Mouse (Mus musculus) splenic B cell, adult 2 months (primary cell): ENCODE data around the gene Abcc1.

Experiments used
- DNase-seq: peaks from one replicate; pipeline ENCODE4 v3.0.0-alpha.2; 2011; ENCODE audit warnings: low read depth, low spot score
- H3K27me3 ChIP-seq: 2 replicates; pipeline ENCODE4 v1.6.1; 2012; ENCODE audit warnings: mild to moderate bottlenecking, low read length, moderate library complexity, mixed read lengths; ENCODE audit not compliant: control insufficient read depth, poor library complexity, insufficient read depth, severe bottlenecking
- H3K36me3 ChIP-seq: 2 replicates; pipeline ENCODE4 v1.6.1; 2012; ENCODE audit warnings: mild to moderate bottlenecking, low read length, moderate library complexity, mixed read lengths; ENCODE audit not compliant: control insufficient read depth, poor library complexity, insufficient read depth, severe bottlenecking

Gene Abcc1

DNA sequence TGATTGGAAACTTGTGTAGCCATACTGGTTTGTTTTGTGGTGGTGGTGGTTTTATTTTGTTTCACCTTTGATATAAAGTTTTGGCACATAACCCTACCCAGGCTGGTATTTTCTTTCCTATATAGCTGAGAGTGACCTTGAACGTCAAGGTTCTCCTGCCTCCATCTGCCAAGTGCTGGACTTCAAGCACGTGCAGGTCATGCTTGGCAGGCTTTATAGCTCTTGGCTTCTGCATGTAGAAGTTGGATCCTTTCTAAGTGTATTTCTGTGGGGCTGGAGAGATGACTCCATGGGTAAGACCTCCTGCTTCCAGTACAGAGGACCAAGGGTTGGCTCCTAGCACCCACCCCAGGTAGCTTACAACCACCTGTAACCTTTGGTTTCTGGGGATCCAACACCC is 47.8 kb downstream of the Abcc1 start:
- no peak for DNase-seq
- no peaks in the 10 kb centered on the region for H3K27me3 ChIP-seq
- H3K36me3 ChIP-seq, result peaks cover 8% of the 10 kb centered on the region

- DNase-seq, result no peak
- H3K27me3 ChIP-seq, result no peaks in the 10 kb centered on the region
- peaks cover 8% of the 10 kb centered on the region for H3K36me3 ChIP-seq
Measured at GRCm38 (mm10) chr16:14409776-14410175, 48.4 kb downstream of the Abcc1 start.

GRCm38 (mm10) chr16:14410611-14411010 is 49.3 kb downstream of the Abcc1 start:
- no peak for DNase-seq
- H3K27me3 ChIP-seq, result no peaks in the 10 kb centered on the region
- peaks cover 8% of the 10 kb centered on the region for H3K36me3 ChIP-seq

DNA sequence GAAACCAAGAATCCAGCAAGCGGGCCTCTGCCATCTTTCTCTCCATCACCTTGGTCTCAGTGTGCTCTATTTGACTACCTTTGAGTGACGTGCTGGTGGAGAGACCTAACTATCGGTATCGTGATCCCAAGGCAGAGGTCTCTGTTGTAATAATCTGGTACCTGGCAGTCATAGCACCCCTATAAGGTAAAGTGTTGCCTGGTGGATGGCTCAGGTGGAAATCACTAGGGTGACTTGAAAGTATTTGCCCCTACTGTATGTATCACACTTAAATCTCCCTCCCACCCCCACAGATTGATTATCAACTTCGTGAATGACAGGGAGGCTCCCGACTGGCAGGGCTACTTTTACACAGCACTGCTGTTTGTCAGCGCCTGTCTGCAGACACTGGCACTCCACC is 49.8 kb downstream of the Abcc1 start:
- Histone ChIP-seq H3K27me3 (no peaks in the 10 kb centered on the region), H3K36me3 (peaks cover 7% of the 10 kb centered on the region)
- DNase-seq, result no peak

DNA sequence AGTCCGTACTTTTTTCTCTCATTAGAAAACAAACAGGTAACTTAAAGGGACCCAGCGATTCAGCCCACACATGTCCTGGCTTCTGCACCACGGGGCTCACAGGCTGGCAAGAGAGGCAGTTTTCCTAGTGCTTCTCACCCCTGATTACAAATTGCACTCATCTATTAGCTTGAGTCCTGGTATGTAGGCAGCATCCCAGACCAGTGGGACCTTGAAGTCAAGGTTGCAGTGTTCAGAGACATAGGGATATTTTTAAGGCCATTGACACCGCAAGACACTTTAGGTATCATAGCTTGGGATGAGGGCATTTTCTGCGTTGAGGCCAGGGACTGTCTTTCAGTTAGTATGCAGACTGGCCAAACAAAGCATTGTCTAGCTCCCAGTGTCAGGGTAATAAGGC is 51.2 kb downstream of the Abcc1 start:
- no peak for DNase-seq
- H3K27me3 ChIP-seq, result no peaks in the 10 kb centered on the region
- peaks cover 4% of the 10 kb centered on the region; the same call in 1 of the 2 replicates for H3K36me3 ChIP-seq

DNA sequence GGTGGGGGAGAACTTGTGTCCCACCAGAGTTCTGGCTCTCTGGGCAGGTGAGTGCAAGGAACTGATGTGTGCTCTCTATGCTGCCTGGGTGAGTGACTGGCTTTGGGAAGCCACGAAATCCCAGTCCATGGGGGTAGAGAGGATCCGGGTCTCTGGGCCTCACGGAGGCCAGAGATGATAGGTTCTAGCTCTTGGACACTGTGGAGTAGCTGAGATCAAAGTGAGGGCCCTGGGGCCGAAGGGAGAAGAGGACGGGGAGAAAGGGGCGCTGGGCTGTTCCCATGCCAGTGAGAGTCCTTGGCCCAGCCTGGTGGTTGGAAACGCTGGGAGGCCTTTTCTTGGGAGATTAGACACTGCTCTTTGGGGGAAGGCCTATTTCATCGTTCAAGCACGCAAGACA is 53.8 kb downstream of the Abcc1 start:
- no peak for DNase-seq
- H3K27me3 ChIP-seq, result no peaks in the 10 kb centered on the region
- peaks cover 4% of the 10 kb centered on the region; the same call in 1 of the 2 replicates for H3K36me3 ChIP-seq

- H3K27me3 ChIP-seq, result no peaks in the 10 kb centered on the region
- no peak for DNase-seq
- peaks cover 4% of the 10 kb centered on the region; the same call in 1 of the 2 replicates for H3K36me3 ChIP-seq
Measured at GRCm38 (mm10) chr16:14416957-14417618, 55.7 kb downstream of the Abcc1 start.

GRCm38 (mm10) chr16:14420496-14421132 is 59.3 kb downstream of the Abcc1 start:
- Histone ChIP-seq H3K36me3 (no peaks in the 10 kb centered on the region), H3K27me3 (no peaks in the 10 kb centered on the region)
- no peak for DNase-seq

DNA sequence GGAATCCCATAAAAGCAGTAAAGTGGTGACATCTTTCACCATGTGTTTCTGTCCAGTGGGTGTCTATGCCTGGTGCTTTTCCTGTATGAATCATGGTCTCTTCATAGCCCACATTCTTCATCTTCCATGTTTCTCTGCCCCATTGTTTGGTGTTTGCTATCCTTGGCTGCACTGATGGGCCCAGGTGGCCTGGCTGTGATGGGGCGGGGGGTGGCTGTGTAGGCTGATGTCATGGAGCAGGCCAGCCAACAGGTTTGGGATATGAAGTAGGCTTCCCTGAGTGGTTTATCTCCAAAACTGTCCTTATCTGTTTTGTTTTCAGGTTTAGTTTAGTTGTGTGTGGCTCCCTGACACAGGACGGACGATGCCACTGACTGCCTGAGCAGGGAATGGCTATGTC is 60.7 kb downstream of the Abcc1 start:
- H3K36me3 ChIP-seq, result no peaks in the 10 kb centered on the region
- no peaks in the 10 kb centered on the region for H3K27me3 ChIP-seq
- DNase-seq, result no peak

DNA sequence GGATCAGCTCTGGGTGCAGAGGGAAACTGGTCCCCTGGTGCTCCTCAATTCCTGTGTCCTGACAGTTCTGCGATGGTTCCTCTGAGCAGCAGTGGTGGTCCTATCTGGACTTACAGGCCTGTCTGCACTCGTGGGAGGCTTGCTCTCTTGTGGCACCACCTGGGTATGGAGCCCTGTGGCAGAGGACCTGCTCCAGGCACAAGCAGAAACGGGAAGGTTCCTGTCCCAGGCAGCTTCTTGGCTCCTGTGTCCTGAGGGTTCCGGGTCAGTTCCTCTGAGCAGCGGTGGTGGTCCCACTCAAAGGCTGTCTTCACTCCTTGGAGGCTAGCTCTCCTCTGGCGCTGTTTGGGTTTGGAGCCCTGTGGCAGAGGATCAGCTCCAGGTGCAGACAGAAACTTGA is 68.0 kb downstream of the Abcc1 start:
- no peak for DNase-seq
- peaks cover 7% of the 10 kb centered on the region for H3K36me3 ChIP-seq
- H3K27me3 ChIP-seq, result no peaks in the 10 kb centered on the region

- DNase-seq, result no peak
- H3K27me3 ChIP-seq, result no peaks in the 10 kb centered on the region
- peaks cover 11% of the 10 kb centered on the region for H3K36me3 ChIP-seq
Measured at GRCm38 (mm10) chr16:14432996-14433395, 71.6 kb downstream of the Abcc1 start.

DNA sequence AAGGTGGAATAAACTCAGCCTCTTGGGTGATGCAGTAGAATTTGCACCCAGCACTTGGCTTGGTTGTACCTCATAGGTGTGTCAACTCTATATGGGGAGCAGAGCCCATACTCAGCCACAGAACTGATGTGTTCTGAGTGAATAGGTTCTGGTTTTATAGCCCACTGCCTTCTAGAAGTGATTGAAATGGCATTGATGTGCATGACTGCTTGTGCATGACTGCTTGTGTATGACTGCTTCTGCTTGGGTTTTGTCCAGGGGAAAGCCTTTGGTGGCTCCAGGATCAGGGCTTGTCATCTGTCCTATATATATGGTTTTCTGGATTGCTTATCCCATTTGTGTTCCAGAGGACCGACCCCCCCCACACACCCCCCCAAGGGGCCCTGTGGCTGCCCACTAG is 74.2 kb downstream of the Abcc1 start:
- peaks cover 7% of the 10 kb centered on the region for H3K36me3 ChIP-seq
- peak; percentile 12 for DNase-seq

DNA sequence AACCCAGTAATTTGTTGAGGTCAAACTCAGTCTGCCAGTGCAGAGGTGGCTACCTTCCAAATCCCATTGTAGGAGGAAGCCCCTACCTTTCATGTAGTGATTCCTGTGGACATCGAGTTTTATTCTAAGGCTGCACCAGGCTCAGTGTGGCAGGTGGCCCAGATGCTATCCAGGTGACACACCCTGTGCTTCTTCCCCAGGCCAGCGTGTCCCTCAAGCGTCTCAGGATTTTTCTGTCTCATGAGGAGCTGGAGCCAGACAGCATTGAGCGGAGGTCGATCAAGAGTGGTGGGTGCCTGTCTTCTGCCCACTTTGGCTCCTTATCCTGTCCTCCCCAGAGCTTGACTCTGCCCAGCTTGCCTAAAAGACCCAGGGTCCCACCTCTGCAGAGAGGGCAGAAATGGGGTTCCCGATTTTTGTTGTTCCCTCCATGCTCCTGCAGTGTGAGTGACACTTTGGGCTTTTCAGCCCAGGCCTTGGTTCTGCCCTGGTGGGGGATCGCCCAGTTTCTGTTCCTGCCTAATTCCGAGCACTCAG is 76.2 kb downstream of the Abcc1 start:
- DNase-seq, result no peak
- Histone ChIP-seq H3K36me3 (peaks cover 5% of the 10 kb centered on the region), H3K27me3 (no peaks in the 10 kb centered on the region)

More for the DNA sequence above, 74.2 kb downstream of the Abcc1 start:
- no peaks in the 10 kb centered on the region for H3K27me3 ChIP-seq

DNA sequence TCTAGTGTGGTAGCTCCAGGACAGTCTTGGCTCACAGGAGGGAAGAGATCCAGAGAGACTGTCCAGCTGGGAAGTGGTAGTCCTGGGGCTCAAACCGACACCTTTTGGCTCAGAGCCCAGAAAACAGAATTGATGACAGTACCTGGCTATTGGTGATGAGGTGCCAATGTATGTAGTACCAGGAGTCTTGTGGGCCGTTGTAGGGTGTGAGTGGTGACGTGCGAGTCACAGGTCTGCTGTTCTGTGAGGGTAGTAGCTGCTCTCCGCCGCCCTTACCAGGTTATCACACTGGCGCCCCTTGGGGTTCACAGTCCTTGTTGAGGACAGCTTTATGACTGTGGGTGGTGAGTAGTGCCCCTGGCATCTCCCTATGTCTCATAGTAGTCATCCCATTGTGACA is 77.2 kb downstream of the Abcc1 start:
- DNase-seq, result no peak
- Histone ChIP-seq H3K27me3 (no peaks in the 10 kb centered on the region), H3K36me3 (peaks cover 5% of the 10 kb centered on the region; the same call in 1 of the 2 replicates)

DNA sequence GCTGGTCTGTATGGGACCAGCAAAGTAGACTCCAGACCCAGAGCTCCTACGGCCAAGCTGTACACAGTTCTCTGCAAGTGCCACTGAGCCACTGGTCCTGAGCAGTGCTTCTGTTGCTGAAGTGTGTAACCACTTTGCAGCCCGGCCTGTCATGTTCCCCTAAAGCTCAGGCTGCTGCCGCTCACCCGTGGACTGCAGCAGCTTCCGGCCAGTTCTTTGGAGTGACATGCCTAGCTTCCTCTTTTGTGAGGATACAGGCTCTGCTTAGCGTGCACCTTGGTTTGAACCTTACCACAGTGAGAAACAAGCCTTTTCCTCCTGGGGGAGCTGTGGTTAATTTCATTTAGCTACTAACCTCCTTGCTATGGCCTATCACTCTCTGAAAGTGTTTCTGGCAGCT is 77.7 kb downstream of the Abcc1 start:
- DNase-seq, result peak; percentile 78
- Histone ChIP-seq H3K27me3 (no peaks in the 10 kb centered on the region), H3K36me3 (peaks cover 5% of the 10 kb centered on the region; the same call in 1 of the 2 replicates)
